Mouse (Mus musculus) midbrain, embryonic 12.5 days (tissue): ENCODE results near the gene Dock10. TPM values are rescaled to one million over a fixed set of nuclear protein-coding genes. Genes with fewer than 3 reads are reported as not detected.

ENCODE experiments used
- ATAC-seq: fragments of 200-750 bp; cut with Nextera tagmentation; 2 replicates; pipeline ENCODE4 v1.8.0; 2017; ENCODE audit warnings: low read depth, moderate TSS enrichment, moderate library complexity; ENCODE audit not compliant: low FRiP score
- H3K27ac ChIP-seq: fragments of 300-500 bp; sonication (generic); replicated peaks from 2 replicates; pipeline ENCODE4 v1.5.1; 2016; ENCODE audit warnings: mild to moderate bottlenecking
- H3K27me3 ChIP-seq: fragments of 300-500 bp; sonication (generic); 2 replicates; pipeline ENCODE4 v1.6.1; 2016; ENCODE audit warnings: mild to moderate bottlenecking
- H3K36me3 ChIP-seq: fragments of 300-500 bp; sonication (generic); 2 replicates; pipeline ENCODE4 v1.6.1; 2016
- H3K4me1 ChIP-seq: fragments of 300-500 bp; sonication (generic); 2 replicates; pipeline ENCODE4 v1.6.1; 2016
- H3K4me2 ChIP-seq: fragments of 300-500 bp; sonication (generic); replicated peaks from 2 replicates; pipeline ENCODE4 v1.6.1; 2016; ENCODE audit warnings: mild to moderate bottlenecking, moderate library complexity
- H3K4me3 ChIP-seq: fragments of 300-500 bp; sonication (generic); 2 replicates; pipeline ENCODE4 v1.5.1; 2016; ENCODE audit warnings: mild to moderate bottlenecking
- H3K9ac ChIP-seq: fragments of 300-500 bp; sonication (generic); replicated peaks from 2 replicates; pipeline ENCODE4 v1.6.1; 2016; ENCODE audit warnings: mild to moderate bottlenecking, moderate library complexity
- H3K9me3 ChIP-seq: fragments of 300-500 bp; sonication (generic); 2 replicates; pipeline ENCODE4 v1.6.1; 2016; ENCODE audit warnings: mild to moderate bottlenecking
- WGBS: fragments of 180-500 bp; shearing (Covaris S2); methylation state at CpG from one replicate; pipeline ENCODE4 v1.1.7; 2016; 5-methylcytosine and 5-hydroxymethylcytosine counted together
- polyA plus RNA-seq: library from polyadenylated mRNA; unstranded; fragments of >200 nt; fragmentation: Nextera tagmentation; extraction: Ambion mirVana; gene quantifications from 2 replicates; pipeline ENCODE4 v1.2.1, GENCODE M21; 2016

Dock10 gene
- polyA plus RNA-seq, 1 experiment from 2014 or later: 2.7 TPM

DNA sequence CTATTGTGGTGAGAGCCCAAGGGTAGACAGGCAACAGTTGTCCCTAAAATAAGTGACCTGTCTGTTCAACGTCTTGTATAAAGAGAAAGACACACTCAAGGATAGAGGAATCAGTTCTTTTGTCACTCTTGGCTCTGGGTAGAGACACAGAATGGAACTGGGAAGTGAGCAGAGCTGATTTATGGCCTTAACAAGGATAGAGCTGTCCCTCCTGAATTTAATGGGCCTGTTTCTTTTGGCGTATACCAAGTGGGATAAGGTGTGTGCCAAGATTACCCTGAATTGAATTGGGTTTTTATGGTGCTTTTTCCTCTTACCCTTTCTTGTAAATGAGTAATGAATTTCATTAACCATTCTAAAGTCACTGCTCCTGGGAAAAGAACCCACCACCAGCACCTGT lies 106.2 kb downstream of the Dock10 start:
- no peak for ATAC-seq
- Histone ChIP-seq H3K9ac (no peak overlapping the region), H3K4me3 (no peak overlapping the region), H3K27ac (no peak overlapping the region), H3K27me3 (no peaks in the 10 kb centered on the region), H3K4me1 (no peaks in the 10 kb centered on the region; the same call in 1 of the 2 replicates), H3K4me2 (no peak overlapping the region), H3K36me3 (no peaks in the 10 kb centered on the region), H3K9me3 (no peaks in the 10 kb centered on the region)
- WGBS: 78% methylated on average over 2 of the region's 2 CpGs

GRCm38 (mm10) chr1:80646602-80647001 lies 111.7 kb downstream of the Dock10 start:
- no peaks in the 10 kb centered on the region for H3K4me1 ChIP-seq
- WGBS: 88% methylated on average over 3 of the region's 3 CpGs
- no peak overlapping the region for H3K9ac ChIP-seq
- no peak overlapping the region for H3K4me2 ChIP-seq
- no peaks in the 10 kb centered on the region for H3K27me3 ChIP-seq
- H3K4me3 ChIP-seq: no peak overlapping the region
- H3K36me3 ChIP-seq: no peaks in the 10 kb centered on the region
- no peak overlapping the region for H3K27ac ChIP-seq
- H3K9me3 ChIP-seq: no peaks in the 10 kb centered on the region
- ATAC-seq: no peak

GRCm38 (mm10) chr1:80643866-80644451 lies 114.4 kb downstream of the Dock10 start:
- no peak for ATAC-seq
- no peak overlapping the region for H3K4me3 ChIP-seq
- no peaks in the 10 kb centered on the region for H3K36me3 ChIP-seq
- 90% methylated on average over 4 of the region's 4 CpGs for WGBS
- H3K27ac ChIP-seq: no peak overlapping the region
- H3K9me3 ChIP-seq: no peaks in the 10 kb centered on the region
- H3K4me2 ChIP-seq: no peak overlapping the region
- no peaks in the 10 kb centered on the region for H3K27me3 ChIP-seq
- no peak overlapping the region for H3K9ac ChIP-seq
- H3K4me1 ChIP-seq: no peaks in the 10 kb centered on the region

DNA sequence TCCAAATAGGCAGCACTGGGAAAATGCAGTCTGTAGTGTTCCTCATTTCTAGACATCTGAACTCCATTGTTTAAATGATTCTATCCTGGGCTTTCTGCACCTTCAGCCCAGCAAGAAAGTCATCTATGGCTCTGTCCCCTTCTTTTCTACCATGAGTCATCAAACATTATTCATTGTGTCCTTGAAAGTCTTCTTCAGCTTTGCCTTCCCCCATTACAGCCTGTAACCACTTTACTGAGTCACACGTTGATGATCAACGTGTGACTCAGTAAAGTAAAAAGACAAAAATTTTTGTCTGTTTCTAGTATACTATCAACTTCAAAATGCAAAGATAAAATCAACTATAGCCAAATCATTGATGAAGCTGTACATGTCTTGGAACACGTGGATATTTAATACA lies 116.5 kb downstream of the Dock10 start:
- WGBS: 92% methylated on average over 3 of the region's 3 CpGs
- Histone ChIP-seq H3K27ac (no peak overlapping the region), H3K36me3 (no peaks in the 10 kb centered on the region), H3K4me3 (no peak overlapping the region), H3K9ac (no peak overlapping the region), H3K4me2 (no peak overlapping the region), H3K4me1 (no peaks in the 10 kb centered on the region), H3K9me3 (no peaks in the 10 kb centered on the region), H3K27me3 (no peaks in the 10 kb centered on the region)
- no peak for ATAC-seq

DNA sequence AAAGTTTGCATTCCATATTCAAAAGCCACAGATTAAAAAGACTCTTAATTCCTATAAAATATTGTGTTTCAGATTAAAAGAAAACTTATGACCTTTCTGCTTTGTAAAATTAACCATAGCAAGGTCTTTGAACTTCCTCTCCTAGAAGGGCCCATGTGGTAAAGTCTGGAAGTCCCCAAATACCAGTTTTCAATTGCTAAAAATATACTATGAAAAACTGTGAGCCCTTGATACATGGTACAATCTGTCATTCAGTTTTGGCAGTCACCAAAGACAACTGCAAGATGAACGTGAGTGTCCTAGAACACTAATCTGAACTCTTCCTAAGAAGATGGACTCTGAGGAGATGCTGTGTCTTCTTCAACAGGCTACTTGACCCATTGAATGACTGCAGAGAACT lies 117.0 kb downstream of the Dock10 start:
- H3K36me3 ChIP-seq: no peaks in the 10 kb centered on the region
- no peak overlapping the region for H3K9ac ChIP-seq
- no peak for ATAC-seq
- H3K27ac ChIP-seq: no peak overlapping the region
- H3K27me3 ChIP-seq: no peaks in the 10 kb centered on the region
- no peaks in the 10 kb centered on the region for H3K9me3 ChIP-seq
- H3K4me2 ChIP-seq: no peak overlapping the region
- 95% methylated on average over 1 of the region's 1 CpGs for WGBS
- no peaks in the 10 kb centered on the region for H3K4me1 ChIP-seq
- no peak overlapping the region for H3K4me3 ChIP-seq

DNA sequence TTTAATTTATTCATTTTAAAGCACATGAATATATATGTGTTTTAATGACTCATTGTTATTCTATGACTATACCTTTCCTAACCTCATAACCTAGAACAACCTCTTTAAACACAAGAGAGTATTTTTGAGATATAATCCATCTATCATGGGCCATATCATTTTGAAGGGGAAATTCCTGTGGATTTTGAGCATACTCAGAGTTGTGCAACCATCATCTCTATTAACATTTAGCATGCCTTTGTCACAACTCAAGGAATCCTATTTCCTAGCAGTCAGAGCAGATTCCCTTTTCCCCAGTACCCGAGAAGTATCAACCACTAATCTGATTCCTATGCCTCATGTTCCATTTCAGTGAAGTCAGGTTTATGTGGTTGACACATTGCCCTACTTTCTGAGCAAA lies 118.8 kb downstream of the Dock10 start:
- 83% methylated on average over 1 of the region's 1 CpGs for WGBS
- no peaks in the 10 kb centered on the region for H3K9me3 ChIP-seq
- no peak overlapping the region for H3K4me2 ChIP-seq
- ATAC-seq: no peak
- no peak overlapping the region for H3K4me3 ChIP-seq
- H3K36me3 ChIP-seq: no peaks in the 10 kb centered on the region
- no peaks in the 10 kb centered on the region for H3K4me1 ChIP-seq
- H3K27me3 ChIP-seq: no peaks in the 10 kb centered on the region
- no peak overlapping the region for H3K27ac ChIP-seq
- no peak overlapping the region for H3K9ac ChIP-seq

DNA sequence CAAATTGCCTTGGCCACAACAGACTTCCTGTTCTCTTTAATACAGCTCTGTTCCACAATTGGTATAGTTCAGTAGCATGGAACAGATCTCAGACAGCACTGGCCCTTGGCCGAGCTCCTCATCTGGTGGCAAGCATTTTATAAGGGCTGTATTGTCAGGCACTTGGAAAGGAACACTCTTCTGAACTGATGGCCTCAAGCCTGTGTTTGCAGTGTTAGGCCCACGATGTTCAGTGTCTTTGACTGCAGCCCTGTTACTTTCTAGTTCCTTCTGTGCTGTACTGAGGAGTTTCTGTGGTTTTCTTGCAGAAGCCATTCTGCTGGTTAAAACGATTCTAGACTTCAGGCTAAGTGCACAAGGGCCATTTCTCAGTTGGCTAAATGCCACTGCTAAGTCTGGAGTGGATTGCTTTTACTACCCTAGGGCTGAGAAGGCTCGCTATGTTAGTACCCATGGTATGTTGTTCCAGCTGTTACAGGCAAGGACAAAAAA lies 121.1 kb downstream of the Dock10 start:
- H3K27ac ChIP-seq: no peak overlapping the region
- H3K36me3 ChIP-seq: no peaks in the 10 kb centered on the region
- H3K4me3 ChIP-seq: no peak overlapping the region
- H3K9me3 ChIP-seq: no peaks in the 10 kb centered on the region
- no peak overlapping the region for H3K4me2 ChIP-seq
- no peaks in the 10 kb centered on the region for H3K27me3 ChIP-seq
- H3K9ac ChIP-seq: no peak overlapping the region
- no peak for ATAC-seq
- H3K4me1 ChIP-seq: no peaks in the 10 kb centered on the region
- WGBS: 81% methylated on average over 4 of the region's 4 CpGs

GRCm38 (mm10) chr1:80635825-80636224 lies 122.5 kb downstream of the Dock10 start:
- ATAC-seq: no peak
- Histone ChIP-seq H3K9me3 (no peaks in the 10 kb centered on the region), H3K4me1 (peaks cover 2% of the 10 kb centered on the region), H3K4me2 (no peak overlapping the region), H3K9ac (no peak overlapping the region), H3K4me3 (no peak overlapping the region), H3K27me3 (no peaks in the 10 kb centered on the region), H3K27ac (no peak overlapping the region), H3K36me3 (no peaks in the 10 kb centered on the region)
- WGBS: 96% methylated on average over 4 of the region's 4 CpGs

- no peaks in the 10 kb centered on the region for H3K36me3 ChIP-seq
- WGBS: 95% methylated on average over 4 of the region's 4 CpGs
- no peaks in the 10 kb centered on the region for H3K27me3 ChIP-seq
- no peak overlapping the region for H3K4me3 ChIP-seq
- H3K9ac ChIP-seq: no peak overlapping the region
- H3K4me2 ChIP-seq: no peak overlapping the region
- no peak overlapping the region for H3K27ac ChIP-seq
- ATAC-seq: no peak
- no peaks in the 10 kb centered on the region for H3K9me3 ChIP-seq
- peaks cover 9% of the 10 kb centered on the region for H3K4me1 ChIP-seq
These were observed 124.8 kb downstream of the Dock10 start for GRCm38 (mm10) chr1:80633536-80633935.

DNA sequence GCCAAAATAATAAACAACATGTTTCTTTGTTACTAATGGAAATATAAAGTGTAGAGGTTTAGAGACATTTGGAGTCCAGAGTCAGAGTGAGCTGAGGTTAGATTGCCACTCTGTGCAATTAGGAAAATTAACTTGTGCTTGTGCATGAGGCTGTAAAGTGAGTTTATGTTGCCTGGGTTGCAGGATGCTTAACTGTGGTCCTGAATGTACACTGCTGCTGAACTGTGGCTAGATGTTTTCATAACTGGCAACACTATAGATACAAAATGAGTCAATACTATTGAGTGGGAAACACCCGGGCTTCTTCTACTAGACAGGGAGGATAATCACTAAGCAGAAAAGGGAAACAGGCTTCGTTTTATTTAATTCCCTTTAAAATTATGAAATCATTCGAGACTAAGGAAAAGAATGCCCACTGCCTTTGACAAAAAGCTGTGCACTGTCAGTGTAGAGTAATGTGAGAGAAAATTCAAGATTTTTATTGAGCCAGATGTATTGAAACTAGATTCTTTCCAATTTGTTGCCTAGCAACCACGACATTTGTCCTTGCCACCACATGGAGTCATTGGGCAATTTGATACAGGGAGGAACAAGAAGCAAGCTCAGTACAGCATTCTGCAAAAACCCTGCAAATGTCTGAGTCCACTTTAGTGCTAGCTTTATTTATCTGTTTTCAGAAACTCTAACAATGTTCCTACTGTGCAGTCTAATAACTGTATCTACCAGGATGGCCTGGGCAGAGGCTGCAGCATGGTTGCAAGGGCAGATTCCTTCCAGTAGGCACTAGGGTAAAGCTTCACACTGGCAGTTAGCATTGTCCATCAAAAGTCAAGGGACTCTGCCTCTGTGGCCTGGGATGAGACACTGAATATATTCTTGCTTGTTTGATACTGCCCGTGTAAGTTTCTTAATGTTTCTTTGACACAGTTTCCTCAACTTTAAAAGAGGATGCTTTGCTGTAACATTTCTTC lies 127.9 kb downstream of the Dock10 start:
- H3K4me1 ChIP-seq: peaks cover 9% of the 10 kb centered on the region
- no peak overlapping the region for H3K4me2 ChIP-seq
- 0 out of 2 replicates have a peak, but pooled peaks have one; percentile 54 for ATAC-seq
- WGBS: 47% methylated on average over 5 of the region's 5 CpGs
- no peaks in the 10 kb centered on the region for H3K9me3 ChIP-seq
- no peaks in the 10 kb centered on the region for H3K27me3 ChIP-seq
- H3K36me3 ChIP-seq: no peaks in the 10 kb centered on the region
- H3K4me3 ChIP-seq: no peak overlapping the region
- no peak overlapping the region for H3K9ac ChIP-seq
- no peak overlapping the region for H3K27ac ChIP-seq

GRCm38 (mm10) chr1:80628054-80628453 lies 130.3 kb downstream of the Dock10 start:
- Histone ChIP-seq H3K4me3 (no peak overlapping the region), H3K9ac (no peak overlapping the region), H3K27ac (no peak overlapping the region), H3K4me2 (no peak overlapping the region), H3K27me3 (no peaks in the 10 kb centered on the region), H3K4me1 (peaks cover 9% of the 10 kb centered on the region), H3K36me3 (no peaks in the 10 kb centered on the region), H3K9me3 (no peaks in the 10 kb centered on the region)
- ATAC-seq: no peak

DNA sequence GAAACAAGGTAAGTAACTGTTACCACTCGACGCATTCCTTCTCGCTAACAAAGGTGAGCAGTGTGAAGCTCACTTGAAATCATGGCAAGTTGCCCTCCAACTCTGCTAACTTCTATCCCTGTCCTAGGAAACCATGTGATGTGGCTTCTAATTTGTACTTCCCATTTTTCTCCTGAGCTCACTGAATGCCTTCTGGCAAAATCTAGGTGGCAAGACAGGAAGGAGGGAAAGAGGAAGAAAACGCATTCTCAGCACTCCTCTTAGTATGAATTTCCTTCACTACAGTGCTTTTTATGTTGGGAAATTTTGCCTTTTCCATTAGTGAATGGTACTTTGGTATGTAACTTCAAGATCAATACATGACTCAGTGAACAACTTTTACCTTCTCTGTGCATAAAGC lies 131.5 kb downstream of the Dock10 start:
- no peak for ATAC-seq
- no peak overlapping the region for H3K9ac ChIP-seq
- no peaks in the 10 kb centered on the region for H3K9me3 ChIP-seq
- H3K4me2 ChIP-seq: no peak overlapping the region
- WGBS: 96% methylated on average over 4 of the region's 4 CpGs
- peaks cover 9% of the 10 kb centered on the region for H3K4me1 ChIP-seq
- no peak overlapping the region for H3K27ac ChIP-seq
- H3K4me3 ChIP-seq: no peak overlapping the region
- no peaks in the 10 kb centered on the region for H3K27me3 ChIP-seq
- H3K36me3 ChIP-seq: no peaks in the 10 kb centered on the region
